Mouse (Mus musculus) ES-Bruce4 (cell line): ENCODE measurements at regions not wholly inside any gene's neighbourhood (a gene's known extent, or its start where the extent isn't known, plus 50 kb on each side); places are given as distances from the start of the nearest gene placed in this dataset.

Source experiments
- H3K27ac ChIP-seq: 2 replicates; pipeline ENCODE4 v1.5.1; 2012; ENCODE audit warnings: low read length, inconsistent platforms; ENCODE audit not compliant: insufficient read depth
- H3K27me3 ChIP-seq: 2 replicates; pipeline ENCODE4 v1.6.1; 2012; ENCODE audit warnings: mild to moderate bottlenecking, low read length, inconsistent platforms; ENCODE audit not compliant: control insufficient read depth, poor library complexity, insufficient read depth, severe bottlenecking
- H3K36me3 ChIP-seq: 2 replicates; pipeline ENCODE4 v1.6.1; 2012; ENCODE audit warnings: inconsistent platforms, mild to moderate bottlenecking, low read length, moderate library complexity; ENCODE audit not compliant: control insufficient read depth, poor library complexity, insufficient read depth, severe bottlenecking
- H3K4me1 ChIP-seq: one replicate; pipeline ENCODE4 v1.8.1; 2011; ENCODE audit warnings: low read length; ENCODE audit not compliant: control insufficient read depth, insufficient read depth
- H3K4me3 ChIP-seq: 2 replicates; pipeline ENCODE4 v1.5.1; 2011; ENCODE audit warnings: low read depth, mild to moderate bottlenecking, low read length
- H3K9ac ChIP-seq: 2 replicates; pipeline ENCODE4 v1.6.1; 2012; ENCODE audit warnings: low read depth, mild to moderate bottlenecking, inconsistent platforms; ENCODE audit not compliant: poor library complexity, severe bottlenecking
- H3K9me3 ChIP-seq: replicated peaks from 2 replicates; pipeline ENCODE4 v1.6.1; 2012; ENCODE audit warnings: mild to moderate bottlenecking, low read length, inconsistent platforms; ENCODE audit not compliant: control insufficient read depth, poor library complexity, insufficient read depth, severe bottlenecking
- CTCF ChIP-seq: IDR thresholded peaks from one replicate; pipeline ENCODE4 v1.8.1; 2011; ENCODE audit warnings: low read depth, low read length
- EP300 ChIP-seq: IDR thresholded peaks from 2 replicates; pipeline ENCODE4 v1.6.1; 2011; ENCODE audit warnings: low read depth, low read length; ENCODE audit not compliant: insufficient read depth
- POLR2A ChIP-seq: IDR thresholded peaks from one replicate; pipeline ENCODE4 v1.8.1; 2011; ENCODE audit warnings: low read length; ENCODE audit not compliant: insufficient read depth

DNA sequence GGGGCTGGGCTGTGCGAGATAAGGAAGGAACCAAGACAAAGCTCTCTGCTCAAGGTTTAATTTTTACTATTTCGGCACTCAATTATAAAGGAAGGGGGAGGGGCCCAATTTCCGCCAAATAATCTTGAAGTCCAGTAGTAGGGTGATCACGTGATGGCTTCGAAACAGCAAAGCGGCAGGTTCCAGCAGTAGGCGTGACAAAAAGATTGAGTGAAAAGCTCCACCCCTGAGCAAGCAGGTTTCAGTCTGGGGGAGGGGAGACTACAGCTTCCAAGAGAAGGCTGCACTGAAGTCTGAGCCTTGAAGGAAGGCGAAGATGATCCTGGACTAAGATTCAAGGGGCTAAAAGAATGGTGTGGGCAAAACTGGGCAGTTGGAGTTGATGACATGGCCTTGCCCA is 222.9 kb downstream of the Enc1 start:
- Histone ChIP-seq H3K9ac (no peak overlapping the region), H3K9me3 (no peaks in the 10 kb centered on the region), H3K36me3 (no peaks in the 10 kb centered on the region), H3K27me3 (no peaks in the 10 kb centered on the region), H3K4me3 (no peak overlapping the region), H3K27ac (no peak overlapping the region), H3K4me1 (no peaks in the 10 kb centered on the region)
- TF ChIP-seq EP300 (no peak), POLR2A (no peak), CTCF (no peak)

GRCm38 (mm10) chr13:97462884-97463235 is 222.0 kb downstream of the Enc1 start:
- no peak overlapping the region for H3K9ac ChIP-seq
- H3K4me3 ChIP-seq, result no peak overlapping the region
- no peaks in the 10 kb centered on the region for H3K9me3 ChIP-seq
- H3K36me3 ChIP-seq, result no peaks in the 10 kb centered on the region
- TF ChIP-seq POLR2A, result no peak
- no peak for TF ChIP-seq EP300
- TF ChIP-seq CTCF, result no peak
- H3K4me1 ChIP-seq, result no peaks in the 10 kb centered on the region
- H3K27me3 ChIP-seq, result no peaks in the 10 kb centered on the region
- H3K27ac ChIP-seq, result no peak overlapping the region

DNA sequence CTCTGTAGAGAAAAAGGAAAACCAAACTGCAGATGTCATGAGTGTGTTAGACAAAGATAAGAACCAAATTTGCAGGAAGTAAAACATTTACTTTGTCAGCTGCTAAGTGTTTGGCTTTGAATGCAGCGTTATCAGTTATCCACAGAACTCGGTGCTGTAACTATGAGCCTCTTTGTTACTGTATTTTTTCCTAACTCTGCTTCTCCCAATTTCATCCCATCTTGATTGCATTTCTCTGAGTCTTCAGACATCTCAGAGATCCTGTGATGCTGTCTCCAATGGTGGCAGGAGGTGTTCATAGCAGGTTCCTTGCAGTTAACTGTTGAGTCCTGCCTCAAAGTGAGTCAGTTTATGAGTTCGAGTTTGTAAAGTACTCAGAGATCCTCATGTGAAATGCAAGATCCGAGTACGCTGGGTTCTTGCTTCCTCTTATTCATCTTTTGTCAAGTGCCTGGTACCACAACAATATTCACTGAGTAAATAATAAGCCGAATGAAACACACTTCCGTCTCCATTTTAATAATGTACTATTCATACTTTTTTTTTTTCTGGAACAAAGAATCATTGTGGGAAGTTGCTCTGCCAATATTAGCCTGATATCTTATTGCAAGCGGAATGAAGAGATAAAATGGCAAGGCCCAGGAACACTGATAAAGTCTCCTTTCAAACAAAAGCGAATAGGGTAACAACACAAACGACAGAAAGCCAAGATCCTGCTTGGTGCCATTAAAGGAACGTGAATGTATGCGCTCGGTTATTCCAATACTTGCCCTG is 221.4 kb downstream of the Enc1 start:
- H3K4me1 ChIP-seq, result no peaks in the 10 kb centered on the region
- H3K9ac ChIP-seq, result no peak overlapping the region
- no peak overlapping the region for H3K4me3 ChIP-seq
- no peaks in the 10 kb centered on the region for H3K27me3 ChIP-seq
- TF ChIP-seq POLR2A, result no peak
- no peak overlapping the region for H3K27ac ChIP-seq
- no peaks in the 10 kb centered on the region for H3K36me3 ChIP-seq
- no peaks in the 10 kb centered on the region for H3K9me3 ChIP-seq

GRCm38 (mm10) chr13:97461207-97461606 is 220.3 kb downstream of the Enc1 start:
- H3K36me3 ChIP-seq, result no peaks in the 10 kb centered on the region
- H3K9me3 ChIP-seq, result no peaks in the 10 kb centered on the region
- H3K9ac ChIP-seq, result no peak overlapping the region
- no peaks in the 10 kb centered on the region for H3K27me3 ChIP-seq
- H3K4me3 ChIP-seq, result no peak overlapping the region
- no peak overlapping the region for H3K27ac ChIP-seq
- H3K4me1 ChIP-seq, result no peaks in the 10 kb centered on the region
- no peak for TF ChIP-seq POLR2A
- no peak for TF ChIP-seq EP300
- no peak for TF ChIP-seq CTCF

- Histone ChIP-seq H3K36me3 (no peaks in the 10 kb centered on the region), H3K9ac (no peak overlapping the region), H3K27me3 (no peaks in the 10 kb centered on the region), H3K27ac (no peak overlapping the region), H3K4me3 (no peak overlapping the region), H3K9me3 (no peaks in the 10 kb centered on the region), H3K4me1 (peaks cover 2% of the 10 kb centered on the region)
- TF ChIP-seq POLR2A (no peak), CTCF (no peak), EP300 (no peak)
These were observed 218.2 kb downstream of the Enc1 start for GRCm38 (mm10) chr13:97459106-97459505.

DNA sequence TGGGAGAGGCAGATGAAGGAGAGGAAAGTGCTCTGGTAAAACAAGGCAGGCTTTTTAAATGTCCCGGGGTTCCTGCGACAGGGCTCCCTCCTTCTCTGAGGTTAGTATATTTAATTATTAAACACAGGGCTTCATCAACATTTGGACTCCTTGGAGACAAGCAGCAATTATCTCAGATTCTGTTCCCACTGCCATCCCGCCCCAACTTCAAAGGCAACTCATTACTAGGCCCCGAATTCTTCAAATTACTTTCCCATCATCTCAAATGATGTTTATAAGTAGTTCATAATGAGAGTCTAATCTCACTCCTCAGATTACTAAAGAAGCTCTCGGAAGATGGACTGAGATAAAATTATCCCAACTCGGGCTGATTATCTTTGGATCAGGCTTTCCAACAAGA is 215.1 kb downstream of the Enc1 start:
- Histone ChIP-seq H3K9me3 (no peaks in the 10 kb centered on the region), H3K4me3 (no peak overlapping the region), H3K9ac (no peak overlapping the region), H3K27ac (no peak overlapping the region), H3K36me3 (no peaks in the 10 kb centered on the region), H3K4me1 (peaks cover 2% of the 10 kb centered on the region), H3K27me3 (no peaks in the 10 kb centered on the region)
- TF ChIP-seq CTCF, result no peak
- no peak for TF ChIP-seq EP300
- TF ChIP-seq POLR2A, result no peak
